Mouse (Mus musculus): ENCODE measurements around the gene Bloc1s2.

DNA sequence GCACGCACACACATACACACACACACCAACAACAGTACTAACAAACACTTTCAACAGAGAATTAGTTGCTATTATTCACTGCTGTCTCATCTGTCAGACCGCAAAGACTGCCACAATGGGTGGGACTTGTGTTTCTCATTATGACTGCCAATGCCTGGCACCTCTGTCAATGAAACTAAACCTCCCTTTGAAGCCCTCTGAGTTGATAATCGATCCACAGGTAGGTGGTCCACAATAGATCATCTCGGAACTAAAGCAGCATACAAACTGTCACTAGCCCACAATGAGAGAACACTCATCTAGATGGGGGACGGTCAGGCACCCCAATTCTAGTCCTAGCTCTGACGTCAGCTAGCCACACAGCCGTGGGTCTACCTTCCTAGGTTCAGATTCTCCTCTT, 25.1 kb downstream of the Bloc1s2 start:
- TF ChIP-seq CTCF (IDR thresholded peaks at IDR 0.05; ENCODE audit: low read depth, low read length), result no peak
- no peak for TF ChIP-seq POLR2A (IDR thresholded peaks at IDR 0.05; ENCODE audit: borderline replicate concordance, low read depth, low read length)

Measured in bone marrow macrophage, adult 2 months (primary cell).